Mouse (Mus musculus): ENCODE measurements at regions not wholly inside any gene's neighbourhood (a gene's known extent, or its start where the extent isn't known, plus 50 kb on each side); places are given as distances from the start of the nearest gene placed in this dataset.

GRCm38 (mm10) chr2:64706646-64707177, 318.1 kb downstream of the Grb14 start:
- 79% methylated on average over 1 of the region's 1 CpGs for WGBS
- Histone ChIP-seq H3K4me1 (no peaks in the 10 kb centered on the region), H3K27me3 (no peaks in the 10 kb centered on the region), H3K4me2 (no peak overlapping the region), H3K9me3 (no peaks in the 10 kb centered on the region), H3K4me3 (no peak overlapping the region), H3K9ac (no peak overlapping the region), H3K27ac (no peak overlapping the region), H3K36me3 (no peaks in the 10 kb centered on the region)
- no peak for ATAC-seq (ENCODE audit: borderline replicate concordance, extremely low read depth, low FRiP score, low TSS enrichment)

- H3K4me1 ChIP-seq, result no peaks in the 10 kb centered on the region
- H3K4me3 ChIP-seq, result no peak overlapping the region
- H3K27me3 ChIP-seq, result no peaks in the 10 kb centered on the region
- no peaks in the 10 kb centered on the region for H3K9me3 ChIP-seq
- no peak overlapping the region for H3K9ac ChIP-seq
- no peak overlapping the region for H3K4me2 ChIP-seq
- no peak for ATAC-seq (ENCODE audit: borderline replicate concordance, extremely low read depth, low FRiP score, low TSS enrichment)
- H3K36me3 ChIP-seq, result no peaks in the 10 kb centered on the region
- whole genome bisulfite sequencing, result 75% methylated on average over 1 of the region's 1 CpGs
- H3K27ac ChIP-seq, result no peak overlapping the region
These were observed 328.8 kb downstream of the Grb14 start for GRCm38 (mm10) chr2:64695974-64696373.

- 68% methylated on average over 1 of the region's 1 CpGs for WGBS
- H3K27me3 ChIP-seq, result no peaks in the 10 kb centered on the region
- no peaks in the 10 kb centered on the region for H3K4me1 ChIP-seq
- H3K9me3 ChIP-seq, result no peaks in the 10 kb centered on the region
- H3K27ac ChIP-seq, result no peak overlapping the region
- ATAC-seq (ENCODE audit: borderline replicate concordance, extremely low read depth, low FRiP score, low TSS enrichment), result no peak
- H3K9ac ChIP-seq, result no peak overlapping the region
- no peak overlapping the region for H3K4me2 ChIP-seq
- H3K36me3 ChIP-seq, result no peaks in the 10 kb centered on the region
- no peak overlapping the region for H3K4me3 ChIP-seq
These were observed 333.3 kb downstream of the Grb14 start for GRCm38 (mm10) chr2:64691444-64691843.

GRCm38 (mm10) chr2:64690996-64691395, 333.8 kb downstream of the Grb14 start:
- Histone ChIP-seq H3K27ac (no peak overlapping the region), H3K9ac (no peak overlapping the region), H3K9me3 (no peaks in the 10 kb centered on the region), H3K4me3 (no peak overlapping the region), H3K4me1 (no peaks in the 10 kb centered on the region), H3K27me3 (no peaks in the 10 kb centered on the region), H3K36me3 (no peaks in the 10 kb centered on the region), H3K4me2 (no peak overlapping the region)
- no peak for ATAC-seq (ENCODE audit: borderline replicate concordance, extremely low read depth, low FRiP score, low TSS enrichment)
- WGBS, result 56% methylated on average over 3 of the region's 3 CpGs

GRCm38 (mm10) chr2:64686781-64687180, 338.0 kb downstream of the Grb14 start:
- H3K4me1 ChIP-seq, result no peaks in the 10 kb centered on the region
- H3K9ac ChIP-seq, result no peak overlapping the region
- no peak for ATAC-seq (ENCODE audit: borderline replicate concordance, extremely low read depth, low FRiP score, low TSS enrichment)
- WGBS, result 85% methylated on average over 8 of the region's 8 CpGs
- no peaks in the 10 kb centered on the region for H3K27me3 ChIP-seq
- H3K36me3 ChIP-seq, result no peaks in the 10 kb centered on the region
- no peak overlapping the region for H3K27ac ChIP-seq
- H3K9me3 ChIP-seq, result no peaks in the 10 kb centered on the region
- no peak overlapping the region for H3K4me3 ChIP-seq
- no peak overlapping the region for H3K4me2 ChIP-seq

GRCm38 (mm10) chr2:64649614-64650013, 375.2 kb downstream of the Grb14 start:
- no peak for ATAC-seq (ENCODE audit: borderline replicate concordance, extremely low read depth, low FRiP score, low TSS enrichment)
- no peaks in the 10 kb centered on the region for H3K9me3 ChIP-seq
- no peaks in the 10 kb centered on the region for H3K4me1 ChIP-seq
- H3K27me3 ChIP-seq, result no peaks in the 10 kb centered on the region
- H3K36me3 ChIP-seq, result no peaks in the 10 kb centered on the region
- H3K4me2 ChIP-seq, result no peak overlapping the region
- no peak overlapping the region for H3K27ac ChIP-seq
- no peak overlapping the region for H3K4me3 ChIP-seq
- no peak overlapping the region for H3K9ac ChIP-seq
- 51% methylated on average over 1 of the region's 1 CpGs for WGBS

DNA sequence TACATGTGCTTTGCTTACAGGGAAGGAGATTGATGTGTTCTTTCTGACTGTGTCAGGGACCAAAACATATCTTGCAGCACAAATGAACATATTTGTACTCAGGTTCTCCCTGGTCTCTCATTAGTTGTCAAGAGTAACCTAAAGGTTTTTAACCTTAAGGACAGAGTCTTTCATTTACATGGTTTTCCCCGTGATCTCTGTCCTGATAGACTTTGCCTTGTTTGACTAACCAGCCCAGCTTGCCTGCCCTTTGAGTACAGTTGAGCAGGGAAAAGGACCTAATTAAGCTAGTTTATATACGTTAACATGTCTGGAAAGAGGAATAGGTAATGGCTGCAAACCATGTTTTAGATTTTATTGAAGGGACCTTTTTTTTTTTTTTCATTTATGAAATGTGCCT, 407.9 kb downstream of the Grb14 start:
- no peak for ATAC-seq (ENCODE audit: borderline replicate concordance, extremely low read depth, low FRiP score, low TSS enrichment)
- Histone ChIP-seq H3K9ac (no peak overlapping the region), H3K4me2 (no peak overlapping the region), H3K4me1 (no peaks in the 10 kb centered on the region), H3K27ac (no peak overlapping the region), H3K27me3 (no peaks in the 10 kb centered on the region), H3K9me3 (no peaks in the 10 kb centered on the region), H3K4me3 (no peak overlapping the region), H3K36me3 (no peaks in the 10 kb centered on the region)
- WGBS, result 69% methylated on average over 2 of the region's 2 CpGs

GRCm38 (mm10) chr2:64606864-64607263, 417.9 kb downstream of the Grb14 start:
- H3K9me3 ChIP-seq, result no peaks in the 10 kb centered on the region
- 81% methylated on average over 1 of the region's 1 CpGs for WGBS
- no peak overlapping the region for H3K4me3 ChIP-seq
- H3K27me3 ChIP-seq, result no peaks in the 10 kb centered on the region
- no peaks in the 10 kb centered on the region for H3K4me1 ChIP-seq
- H3K4me2 ChIP-seq, result no peak overlapping the region
- no peaks in the 10 kb centered on the region for H3K36me3 ChIP-seq
- no peak overlapping the region for H3K9ac ChIP-seq
- no peak for ATAC-seq (ENCODE audit: borderline replicate concordance, extremely low read depth, low FRiP score, low TSS enrichment)
- no peak overlapping the region for H3K27ac ChIP-seq

- no peak for ATAC-seq (ENCODE audit: borderline replicate concordance, extremely low read depth, low FRiP score, low TSS enrichment)
- Histone ChIP-seq H3K4me1 (no peaks in the 10 kb centered on the region), H3K36me3 (no peaks in the 10 kb centered on the region), H3K4me2 (no peak overlapping the region), H3K9ac (no peak overlapping the region), H3K4me3 (no peak overlapping the region), H3K27ac (no peak overlapping the region), H3K9me3 (no peaks in the 10 kb centered on the region), H3K27me3 (no peaks in the 10 kb centered on the region)
- 53% methylated on average over 3 of the region's 3 CpGs for WGBS
These were observed 442.5 kb downstream of the Grb14 start for GRCm38 (mm10) chr2:64582258-64582657.

GRCm38 (mm10) chr2:64536032-64536431, 438.2 kb upstream of the Fign start:
- no peak for ATAC-seq (ENCODE audit: borderline replicate concordance, extremely low read depth, low FRiP score, low TSS enrichment)
- Histone ChIP-seq H3K36me3 (no peaks in the 10 kb centered on the region), H3K27me3 (no peaks in the 10 kb centered on the region), H3K4me1 (no peaks in the 10 kb centered on the region), H3K4me3 (no peak overlapping the region), H3K9me3 (no peaks in the 10 kb centered on the region), H3K27ac (no peak overlapping the region), H3K9ac (no peak overlapping the region), H3K4me2 (no peak overlapping the region)
- WGBS, result 75% methylated on average over 5 of the region's 5 CpGs

GRCm38 (mm10) chr2:64535351-64535851, 437.6 kb upstream of the Fign start:
- Histone ChIP-seq H3K36me3 (no peaks in the 10 kb centered on the region), H3K9me3 (no peaks in the 10 kb centered on the region), H3K27ac (no peak overlapping the region), H3K4me3 (no peak overlapping the region), H3K9ac (no peak overlapping the region), H3K4me1 (no peaks in the 10 kb centered on the region), H3K27me3 (no peaks in the 10 kb centered on the region), H3K4me2 (no peak overlapping the region)
- WGBS, result 57% methylated on average over 5 of the region's 5 CpGs
- ATAC-seq (ENCODE audit: borderline replicate concordance, extremely low read depth, low FRiP score, low TSS enrichment), result peak; percentile 23; the same call in 1 of the 2 replicates

DNA sequence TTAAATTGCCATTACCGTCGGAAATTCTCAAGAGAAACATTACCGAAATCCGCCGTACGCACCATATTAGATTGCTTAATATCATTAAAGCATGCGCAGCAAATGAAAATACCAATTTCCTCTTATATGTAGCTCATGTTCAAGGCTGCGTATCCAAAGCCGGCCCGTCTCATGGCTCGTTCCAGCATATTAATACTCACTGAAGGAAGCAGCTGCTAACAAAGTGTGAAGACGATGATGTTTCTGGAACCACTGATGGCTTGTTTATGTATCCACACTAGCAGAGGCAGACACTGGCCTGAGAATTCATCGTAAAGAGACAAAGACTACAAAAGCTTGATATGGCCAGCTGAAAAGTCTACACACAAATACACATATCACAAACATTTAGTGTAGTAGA, 437.0 kb upstream of the Fign start:
- peak; percentile 59; the same call in 1 of the 2 replicates for ATAC-seq (ENCODE audit: borderline replicate concordance, extremely low read depth, low FRiP score, low TSS enrichment)
- no peaks in the 10 kb centered on the region for H3K4me1 ChIP-seq
- H3K27ac ChIP-seq, result 0 out of 2 replicates have a peak overlapping the region, but pooled peaks have one; percentile 9
- H3K4me3 ChIP-seq, result no peak overlapping the region
- peak overlapping the region; percentile 27 for H3K4me2 ChIP-seq
- 53% methylated on average over 13 of the region's 13 CpGs for WGBS
- H3K9ac ChIP-seq, result no peak overlapping the region
- no peaks in the 10 kb centered on the region for H3K27me3 ChIP-seq
- H3K36me3 ChIP-seq, result no peaks in the 10 kb centered on the region
- no peaks in the 10 kb centered on the region for H3K9me3 ChIP-seq

GRCm38 (mm10) chr2:64534344-64534743, 436.5 kb upstream of the Fign start:
- Histone ChIP-seq H3K36me3 (no peaks in the 10 kb centered on the region), H3K9ac (no peak overlapping the region), H3K4me2 (peak overlapping the region; percentile 27), H3K4me3 (no peak overlapping the region), H3K9me3 (no peaks in the 10 kb centered on the region), H3K27me3 (no peaks in the 10 kb centered on the region), H3K4me1 (no peaks in the 10 kb centered on the region), H3K27ac (no peak overlapping the region)
- peak; percentile 64; the same call in 1 of the 2 replicates for ATAC-seq (ENCODE audit: borderline replicate concordance, extremely low read depth, low FRiP score, low TSS enrichment)
- WGBS, result 45% methylated on average over 2 of the region's 2 CpGs

Data from lung, embryonic 15.5 days (tissue).